Mouse (Mus musculus) right cerebral cortex, postnatal 10 days (tissue): ENCODE measurements around the gene Olfr141.

Experiments
- DNase-seq, 2 experiments: peaks; one replicate each; pipeline ENCODE4 v3.0.0; 2021; ENCODE audit warnings: low spot score in 2 of 2

Olfr141 gene

GRCm38 (mm10) chr2:86809918-86810317 lies at the start of gene Olfr141:
Gene Olfr141 (minus strand): TSS chr2:86810018.
- no peak for DNase-seq

- DNase-seq = no peak
Observed at GRCm38 (mm10) chr2:86851596-86851995, 41.8 kb upstream of the Olfr141 start, which contains the start of gene Olfr1095. Gene Olfr1095 (minus strand): TSS chr2:86851696.

DNA sequence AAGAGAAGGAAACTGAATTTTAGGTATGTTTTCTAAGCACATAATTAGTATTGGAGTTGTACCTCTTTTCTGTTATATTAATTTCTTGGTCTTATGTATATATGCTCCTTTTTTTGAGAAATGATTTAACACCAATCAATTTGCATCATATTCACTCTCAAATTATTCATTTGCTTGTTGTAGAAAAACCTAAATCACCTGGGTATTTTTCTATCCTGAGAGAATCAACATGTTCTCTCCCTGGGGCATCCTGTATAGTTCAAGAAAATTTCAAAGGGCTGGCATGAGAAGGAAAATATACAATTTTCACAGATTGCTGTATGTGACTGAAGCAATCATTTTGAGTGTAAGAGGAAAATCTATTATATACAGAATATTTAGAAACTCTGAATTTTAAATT lies 14.5 kb upstream of the Olfr141 start, which contains the start of gene Olfr1094:
Olfr1094 (plus strand) TSS at position 301 of the 400 bp plus-strand sequence.
- no peak for DNase-seq

DNA sequence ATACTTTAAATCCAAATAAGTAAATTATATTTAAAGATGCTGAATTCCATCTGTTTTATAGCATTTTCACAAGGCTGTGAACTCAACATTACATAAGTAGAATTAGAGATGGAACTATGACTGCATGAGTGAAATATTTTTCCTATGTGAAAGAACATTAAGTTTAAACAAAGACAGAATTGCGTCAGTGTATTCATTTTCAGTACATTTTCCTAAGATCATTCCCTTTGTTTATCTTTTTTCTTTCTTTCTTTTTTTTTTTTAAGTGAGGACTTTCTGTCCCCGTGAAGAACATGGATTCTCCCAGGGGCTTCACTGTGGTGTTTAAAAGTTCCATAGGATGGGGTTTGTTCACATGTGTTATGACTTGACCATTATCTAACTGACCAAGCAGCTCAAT lies 27.6 kb downstream of the Olfr141 start, which contains the start of gene Olfr1093:
Olfr1093 (plus strand) TSS at position 301 of the 400 bp plus-strand sequence.
- no peak for DNase-seq

GRCm38 (mm10) chr2:86761050-86761449 lies 48.8 kb downstream of the Olfr141 start:
- peak in 1 of 2 experiments; percentile 17 for DNase-seq

DNA sequence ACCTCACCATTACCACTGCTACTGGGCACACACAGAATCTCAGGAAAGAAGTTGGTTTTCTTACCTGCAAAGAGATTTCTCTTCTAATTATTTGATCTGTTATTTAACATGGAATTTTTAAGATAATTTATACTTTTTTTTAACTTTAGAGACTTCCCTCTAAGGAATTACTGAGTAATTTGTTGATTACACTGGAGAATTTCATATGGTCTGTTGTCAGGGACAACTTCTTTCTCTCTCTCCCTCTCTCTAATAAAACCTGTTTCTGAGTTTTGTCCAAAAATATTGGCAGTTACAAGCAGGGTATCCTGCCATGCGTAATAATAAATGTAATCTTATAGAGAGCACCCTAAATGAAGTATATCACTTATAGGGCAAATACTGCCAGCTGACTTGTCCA lies 50.9 kb downstream of the Olfr141 start, which contains the start of gene Olfr1090:
Olfr1090 (minus strand) TSS at position 101 of the 400 bp plus-strand sequence.
- no peak for DNase-seq
